Mouse (Mus musculus): ENCODE measurements around the gene Def8. TPM values are rescaled to one million over a fixed set of nuclear protein-coding genes. Genes with fewer than 3 reads are reported as not detected.
"Not testable (repeated sequence)": the region's sequence is repeated elsewhere in the genome, so short reads cannot be mapped to it uniquely, and the experiment has no call there.

The Def8 gene
- polyA plus RNA-seq, 1 experiment from 2014 or later: 27.0 TPM

DNA sequence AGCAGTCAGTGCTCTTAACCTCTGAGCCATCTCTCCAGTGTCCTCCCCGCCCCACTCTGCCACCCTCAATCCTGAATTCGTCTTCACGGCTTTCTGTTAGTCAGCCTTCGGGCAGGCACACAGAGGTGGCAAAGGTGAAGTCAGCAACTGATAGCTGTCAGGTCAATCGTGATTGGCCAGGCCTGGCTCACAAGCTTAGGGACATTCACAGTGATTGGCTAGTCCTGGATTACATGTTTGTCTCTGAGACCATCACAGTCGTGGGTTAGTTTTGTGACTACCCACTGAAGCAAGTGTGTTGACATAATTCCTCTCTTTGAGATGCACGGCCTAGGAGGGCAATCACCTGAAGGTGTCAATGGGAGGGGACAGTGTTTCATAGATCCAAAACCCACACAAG lies 30.0 kb downstream of the Def8 start:
- Histone ChIP-seq H3K36me3 (ENCODE audit: control insufficient read depth, insufficient read depth, low read length) (peaks cover 8% of the 10 kb centered on the region; the same call in 1 of the 2 replicates), H3K9me3 (replicated peaks; ENCODE audit: control insufficient read depth, low read length) (no peaks in the 10 kb centered on the region), H3K27ac (ENCODE audit: low read length) (no peak overlapping the region), H3K27me3 (ENCODE audit: control insufficient read depth, insufficient read depth, low read length) (no peaks in the 10 kb centered on the region), H3K4me1 (ENCODE audit: control insufficient read depth, insufficient read depth, low read length) (no peaks in the 10 kb centered on the region), H3K9ac (ENCODE audit: low read length) (no peak overlapping the region), H3K4me2 (ENCODE audit: low read depth, low read length) (no peak overlapping the region), H3K4me3 (replicated peaks; ENCODE audit: low read length) (no peak overlapping the region)
- no peak for ATAC-seq (ENCODE audit: insufficient read depth, low FRiP score)
- 74% methylated on average over 7 of the region's 7 CpGs for WGBS

DNA sequence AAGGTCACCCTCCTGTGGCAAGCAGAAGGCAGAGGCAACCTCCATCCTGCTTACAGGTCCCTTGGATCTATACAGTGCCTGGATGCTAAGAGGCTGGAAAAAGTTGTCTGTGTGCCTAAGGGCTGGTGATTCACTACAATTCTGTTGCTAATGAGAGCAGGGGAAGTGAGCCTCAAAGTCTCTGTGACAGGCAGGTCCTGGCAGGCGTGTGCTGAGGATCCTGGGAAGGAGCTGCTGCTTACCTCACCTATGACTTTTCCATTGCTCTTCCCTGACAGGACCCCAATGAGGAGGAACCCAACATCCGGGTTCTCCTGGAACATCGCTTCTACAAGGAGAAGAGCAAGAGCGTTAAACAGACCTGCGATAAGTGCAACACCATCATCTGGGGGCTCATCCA lies 30.6 kb downstream of the Def8 start:
- Histone ChIP-seq H3K36me3 (ENCODE audit: control insufficient read depth, insufficient read depth, low read length) (peaks cover 10% of the 10 kb centered on the region), H3K4me3 (replicated peaks; ENCODE audit: low read length) (no peak overlapping the region), H3K9me3 (replicated peaks; ENCODE audit: control insufficient read depth, low read length) (no peaks in the 10 kb centered on the region), H3K4me2 (ENCODE audit: low read depth, low read length) (no peak overlapping the region), H3K4me1 (ENCODE audit: control insufficient read depth, insufficient read depth, low read length) (no peaks in the 10 kb centered on the region), H3K27me3 (ENCODE audit: control insufficient read depth, insufficient read depth, low read length) (no peaks in the 10 kb centered on the region), H3K27ac (ENCODE audit: low read length) (no peak overlapping the region), H3K9ac (ENCODE audit: low read length) (no peak overlapping the region)
- no peak for ATAC-seq (ENCODE audit: insufficient read depth, low FRiP score)
- WGBS: 83% methylated on average over 5 of the region's 5 CpGs

DNA sequence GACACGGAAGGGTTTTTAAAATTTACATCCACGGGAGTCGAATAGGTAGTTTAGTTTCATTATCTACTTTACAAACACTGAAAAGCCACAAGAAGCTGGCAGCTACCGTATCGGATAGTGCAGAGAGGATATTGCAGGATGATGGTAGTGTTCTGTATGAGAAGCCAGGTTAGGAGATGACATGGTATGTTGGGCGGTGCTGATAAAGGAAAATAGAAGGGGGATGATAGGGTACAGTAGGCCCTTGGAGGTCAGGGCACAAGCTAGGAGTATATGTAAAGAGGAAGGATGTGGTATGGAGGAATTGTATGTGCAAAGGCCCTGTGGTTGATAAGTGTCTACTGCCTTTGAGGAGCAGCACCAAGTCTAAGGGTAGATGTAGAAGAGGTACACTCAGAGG lies 31.2 kb downstream of the Def8 start:
- Histone ChIP-seq H3K4me1 (ENCODE audit: control insufficient read depth, insufficient read depth, low read length) (no peaks in the 10 kb centered on the region), H3K4me3 (replicated peaks; ENCODE audit: low read length) (no peak overlapping the region), H3K36me3 (ENCODE audit: control insufficient read depth, insufficient read depth, low read length) (peaks cover 12% of the 10 kb centered on the region), H3K9ac (ENCODE audit: low read length) (no peak overlapping the region), H3K27me3 (ENCODE audit: control insufficient read depth, insufficient read depth, low read length) (no peaks in the 10 kb centered on the region), H3K4me2 (ENCODE audit: low read depth, low read length) (no peak overlapping the region), H3K9me3 (replicated peaks; ENCODE audit: control insufficient read depth, low read length) (no peaks in the 10 kb centered on the region), H3K27ac (ENCODE audit: low read length) (no peak overlapping the region)
- no peak for ATAC-seq (ENCODE audit: insufficient read depth, low FRiP score)
- 89% methylated on average over 6 of the region's 6 CpGs for WGBS

DNA sequence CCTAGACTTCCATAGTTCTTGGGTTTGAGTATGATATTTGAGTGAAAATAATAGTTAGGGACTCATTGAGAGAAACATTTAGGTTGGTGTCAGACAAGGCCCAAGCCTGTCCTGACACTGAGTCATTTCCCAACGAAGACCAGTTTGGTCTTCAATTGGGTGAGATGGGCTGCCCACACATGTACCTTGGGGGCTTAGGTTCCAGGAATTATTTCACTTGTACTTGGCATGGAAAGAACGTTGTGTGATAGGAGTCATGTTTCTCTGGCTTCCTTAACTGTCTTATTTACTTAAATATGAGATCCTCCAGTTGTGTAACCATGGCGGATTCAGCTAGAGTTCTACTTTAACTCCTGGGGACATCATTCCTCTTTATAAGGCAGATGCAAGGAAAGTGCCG lies 40.3 kb downstream of the Def8 start:
- no peaks in the 10 kb centered on the region for H3K9me3 ChIP-seq (replicated peaks; ENCODE audit: control insufficient read depth, low read length)
- no peak overlapping the region for H3K4me2 ChIP-seq (ENCODE audit: low read depth, low read length)
- no peak overlapping the region for H3K27ac ChIP-seq (ENCODE audit: low read length)
- H3K27me3 ChIP-seq (ENCODE audit: control insufficient read depth, insufficient read depth, low read length): no peaks in the 10 kb centered on the region
- no peak overlapping the region for H3K4me3 ChIP-seq (replicated peaks; ENCODE audit: low read length)
- no peak overlapping the region for H3K9ac ChIP-seq (ENCODE audit: low read length)
- peaks cover 16% of the 10 kb centered on the region for H3K36me3 ChIP-seq (ENCODE audit: control insufficient read depth, insufficient read depth, low read length)
- 84% methylated on average over 4 of the region's 4 CpGs for WGBS
- ATAC-seq (ENCODE audit: insufficient read depth, low FRiP score): no peak
- no peaks in the 10 kb centered on the region for H3K4me1 ChIP-seq (ENCODE audit: control insufficient read depth, insufficient read depth, low read length)

DNA sequence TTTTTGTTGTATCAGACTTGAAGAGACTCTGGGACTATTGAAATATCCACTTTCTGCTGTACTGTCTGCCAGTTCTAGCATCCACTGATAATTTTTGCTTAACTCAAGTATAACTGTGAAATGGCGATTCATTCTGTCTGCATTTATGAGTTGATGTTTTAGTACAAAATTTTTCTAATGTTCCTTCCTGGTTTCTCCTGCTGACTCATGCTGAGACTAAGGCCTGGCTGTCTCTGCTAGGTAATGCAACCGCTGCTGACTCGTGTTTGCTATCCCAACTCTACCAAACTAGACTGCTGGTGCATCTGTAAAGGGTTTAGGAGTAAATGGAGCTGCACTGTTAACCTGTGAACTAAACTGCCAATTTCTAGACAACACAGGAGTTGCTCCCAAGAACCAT lies 44.1 kb downstream of the Def8 start:
- no peak for ATAC-seq (ENCODE audit: insufficient read depth, low FRiP score)

DNA sequence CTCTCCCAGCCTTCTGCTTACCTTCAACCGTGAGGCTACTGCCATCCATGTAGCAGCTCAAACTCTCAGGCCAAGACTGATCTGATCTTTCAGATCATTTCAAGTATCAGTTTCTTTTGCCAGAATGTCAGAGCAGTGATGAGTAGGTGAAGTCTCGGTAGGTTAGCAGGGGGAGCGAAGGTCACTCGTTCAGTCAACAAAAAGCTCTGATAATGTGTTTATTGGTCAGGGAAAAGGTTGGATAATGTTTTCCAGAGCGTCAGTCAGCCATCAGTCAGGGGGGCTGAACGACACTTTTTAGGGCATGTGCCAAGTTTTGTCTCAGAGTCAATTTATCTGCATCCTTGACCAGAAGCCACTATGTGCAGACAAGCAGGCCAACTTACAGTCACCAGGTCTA lies 49.7 kb downstream of the Def8 start:
- H3K4me3 ChIP-seq (replicated peaks; ENCODE audit: low read length); H3K9me3 ChIP-seq (replicated peaks; ENCODE audit: control insufficient read depth, low read length); H3K4me2 ChIP-seq (ENCODE audit: low read depth, low read length); ATAC-seq (ENCODE audit: insufficient read depth, low FRiP score); H3K36me3 ChIP-seq (ENCODE audit: control insufficient read depth, insufficient read depth, low read length); H3K27ac ChIP-seq (ENCODE audit: low read length); H3K9ac ChIP-seq (ENCODE audit: low read length); H3K27me3 ChIP-seq (ENCODE audit: control insufficient read depth, insufficient read depth, low read length); H3K4me1 ChIP-seq (ENCODE audit: control insufficient read depth, insufficient read depth, low read length): not testable (repeated sequence)
- WGBS: 47% methylated on average over 6 of the region's 6 CpGs

More for the DNA sequence above, 44.1 kb downstream of the Def8 start:
- H3K27me3 ChIP-seq (ENCODE audit: control insufficient read depth, insufficient read depth, low read length): no peaks in the 10 kb centered on the region
- no peaks in the 10 kb centered on the region for H3K9me3 ChIP-seq (replicated peaks; ENCODE audit: control insufficient read depth, low read length)
- H3K4me3 ChIP-seq (replicated peaks; ENCODE audit: low read length): no peak overlapping the region
- H3K4me2 ChIP-seq (ENCODE audit: low read depth, low read length): no peak overlapping the region
- WGBS: 80% methylated on average over 3 of the region's 3 CpGs
- H3K9ac ChIP-seq (ENCODE audit: low read length): no peak overlapping the region
- no peak overlapping the region for H3K27ac ChIP-seq (ENCODE audit: low read length)
- H3K4me1 ChIP-seq (ENCODE audit: control insufficient read depth, insufficient read depth, low read length): no peaks in the 10 kb centered on the region
- H3K36me3 ChIP-seq (ENCODE audit: control insufficient read depth, insufficient read depth, low read length): no peaks in the 10 kb centered on the region

DNA sequence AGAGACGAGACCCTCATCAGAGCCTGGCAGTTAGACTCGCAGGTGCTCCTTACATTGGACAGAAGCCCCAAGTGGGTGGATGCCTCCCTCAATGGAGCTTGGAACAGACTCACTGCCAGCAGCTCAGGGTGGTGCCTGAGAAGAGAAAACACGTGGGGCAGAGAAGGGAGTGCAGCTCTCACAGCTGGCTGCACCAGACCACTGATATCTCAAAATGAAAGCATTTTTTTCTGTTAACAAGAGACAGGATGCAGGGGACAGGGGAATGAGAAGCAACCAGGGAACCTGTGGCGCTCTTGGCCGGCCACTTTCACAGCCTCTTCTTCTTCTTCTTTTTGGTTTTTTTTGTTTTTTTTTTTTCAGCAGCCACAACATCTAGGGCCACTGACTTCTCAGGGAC lies 51.2 kb downstream of the Def8 start:
- not testable (repeated sequence) for H3K27ac ChIP-seq (ENCODE audit: low read length); H3K9ac ChIP-seq (ENCODE audit: low read length); H3K4me3 ChIP-seq (replicated peaks; ENCODE audit: low read length); H3K27me3 ChIP-seq (ENCODE audit: control insufficient read depth, insufficient read depth, low read length); ATAC-seq (ENCODE audit: insufficient read depth, low FRiP score); H3K9me3 ChIP-seq (replicated peaks; ENCODE audit: control insufficient read depth, low read length); H3K36me3 ChIP-seq (ENCODE audit: control insufficient read depth, insufficient read depth, low read length); H3K4me2 ChIP-seq (ENCODE audit: low read depth, low read length)
- peaks cover 16% of the 10 kb centered on the region for H3K4me1 ChIP-seq (ENCODE audit: control insufficient read depth, insufficient read depth, low read length)
- 57% methylated on average over 5 of the region's 5 CpGs for WGBS

DNA sequence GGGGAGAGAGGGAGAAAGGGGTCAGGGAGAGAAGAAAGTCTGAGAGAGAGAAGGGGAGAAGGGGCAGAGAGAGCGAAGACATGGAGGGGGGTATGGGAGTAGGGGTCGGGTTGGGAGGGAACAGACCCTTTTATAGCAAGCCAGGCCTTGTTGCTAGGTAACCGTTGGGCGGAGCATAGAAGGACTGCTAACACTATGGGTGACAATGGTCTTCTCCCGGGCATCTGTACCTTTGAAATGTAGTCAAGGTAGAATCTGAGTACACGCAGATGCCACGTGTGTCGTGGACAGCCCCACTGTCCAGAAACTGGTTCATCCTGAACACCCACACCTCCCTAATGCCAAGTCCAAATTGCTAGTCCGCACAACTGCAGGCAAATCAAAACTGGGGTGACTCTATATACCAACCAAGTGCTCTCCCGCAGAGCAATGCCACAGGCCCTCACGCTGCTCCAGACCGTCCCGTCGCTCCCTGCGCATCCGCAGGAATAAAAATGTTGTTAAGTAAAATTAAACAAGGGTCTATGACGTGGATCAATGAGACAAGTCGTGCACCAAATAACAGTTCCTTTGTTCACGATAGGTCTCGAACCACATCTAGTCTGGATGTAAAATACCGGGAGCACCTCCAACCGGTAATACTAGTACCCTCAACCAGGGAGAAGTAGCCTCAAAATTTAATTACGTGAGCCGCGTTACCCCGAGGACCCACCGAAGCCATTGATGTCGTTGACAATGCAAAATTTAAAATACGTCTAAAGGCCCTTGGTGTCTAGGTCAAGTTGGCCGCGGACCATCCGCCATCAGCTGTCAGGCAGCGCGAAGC lies 53.8 kb downstream of the Def8 start:
- peak overlapping the region; percentile 84 for H3K4me3 ChIP-seq (replicated peaks; ENCODE audit: low read length)
- H3K4me2 ChIP-seq (ENCODE audit: low read depth, low read length): peak overlapping the region; percentile 68
- peaks cover 16% of the 10 kb centered on the region for H3K4me1 ChIP-seq (ENCODE audit: control insufficient read depth, insufficient read depth, low read length)
- WGBS: 7% methylated on average over 34 of the region's 34 CpGs
- H3K9me3 ChIP-seq (replicated peaks; ENCODE audit: control insufficient read depth, low read length): no peaks in the 10 kb centered on the region
- 0 out of 2 replicates have a peak, but pooled peaks have one; percentile 11 for ATAC-seq (ENCODE audit: insufficient read depth, low FRiP score)
- peak overlapping the region; percentile 92 for H3K9ac ChIP-seq (ENCODE audit: low read length)
- H3K27ac ChIP-seq (ENCODE audit: low read length): no peak overlapping the region
- H3K36me3 ChIP-seq (ENCODE audit: control insufficient read depth, insufficient read depth, low read length): 0 out of 2 replicates have a peak, but pooled peaks cover 3% of the 10 kb centered on the region
- no peaks in the 10 kb centered on the region for H3K27me3 ChIP-seq (ENCODE audit: control insufficient read depth, insufficient read depth, low read length)

DNA sequence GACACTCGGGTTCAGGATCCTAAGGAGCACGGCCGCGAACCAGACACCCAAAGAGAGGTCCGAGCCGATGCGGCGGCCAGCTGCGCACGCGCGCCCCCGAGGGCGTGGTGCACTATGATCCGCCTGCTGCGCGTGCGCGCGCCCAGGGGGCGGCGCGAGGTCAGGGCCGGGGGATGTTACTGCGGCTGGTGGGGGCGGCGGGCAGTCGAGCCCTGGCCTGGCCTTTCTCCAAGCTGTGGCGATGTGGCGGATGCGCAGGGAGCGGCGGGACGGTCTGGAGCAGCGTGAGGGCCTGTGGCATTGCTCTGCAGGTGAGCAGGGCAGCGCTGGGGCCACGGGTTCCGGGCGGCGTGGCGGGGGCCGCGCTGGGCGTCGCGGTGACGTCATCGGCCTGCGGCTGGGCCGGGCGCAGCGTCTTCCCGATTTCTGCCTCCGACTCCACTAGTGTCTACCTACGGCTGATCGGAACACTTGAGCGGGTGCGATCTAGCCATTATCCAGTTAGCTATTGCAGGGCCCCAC lies 54.5 kb downstream of the Def8 start, which contains the start of gene Afg3l1:
Gene Afg3l1, plus strand, starts transcription at position 167 of the 522 bp plus-strand sequence.
- WGBS: 0% methylated on average over 56 of the region's 58 CpGs
- Histone ChIP-seq H3K36me3 (ENCODE audit: control insufficient read depth, insufficient read depth, low read length) (peaks cover 9% of the 10 kb centered on the region; the same call in 1 of the 2 replicates), H3K4me1 (ENCODE audit: control insufficient read depth, insufficient read depth, low read length) (peaks cover 16% of the 10 kb centered on the region), H3K9ac (ENCODE audit: low read length) (peak within 1 kb of the TSS; percentile 92), H3K27me3 (ENCODE audit: control insufficient read depth, insufficient read depth, low read length) (no peaks in the 10 kb centered on the region), H3K4me3 (replicated peaks; ENCODE audit: low read length) (peak within 1 kb of the TSS; percentile 84), H3K27ac (ENCODE audit: low read length) (peak within 1 kb of the TSS; percentile 94), H3K9me3 (replicated peaks; ENCODE audit: control insufficient read depth, low read length) (no peaks in the 10 kb centered on the region), H3K4me2 (ENCODE audit: low read depth, low read length) (peak within 1 kb of the TSS; percentile 68)
- peak; percentile 97 for ATAC-seq (ENCODE audit: insufficient read depth, low FRiP score)

Data from stomach, embryonic 16.5 days (tissue).